Mouse (Mus musculus): ENCODE measurements at regions not wholly inside any gene's neighbourhood (a gene's known extent, or its start where the extent isn't known, plus 50 kb on each side); places are given as distances from the start of the nearest gene placed in this dataset.

DNA sequence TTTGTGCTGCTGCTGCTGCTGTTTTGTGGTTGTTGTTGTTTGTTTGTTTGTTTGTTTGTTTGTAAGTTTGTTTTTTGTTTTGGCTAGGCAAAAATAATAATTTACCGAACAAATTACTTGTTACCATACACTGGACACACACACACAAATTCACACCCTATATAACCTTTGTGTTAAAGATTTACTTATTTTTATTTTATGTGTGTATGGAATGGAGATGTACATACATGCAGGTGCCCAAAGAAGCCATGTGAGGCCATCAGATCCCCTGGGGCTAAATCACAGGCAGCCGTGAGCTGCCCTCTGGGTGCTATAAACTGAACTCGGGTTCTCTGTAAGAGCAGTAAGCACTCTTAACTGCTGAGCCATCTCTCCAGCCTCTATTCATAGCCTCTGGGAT, 56.0 kb downstream of the Pttg1 start:
- Histone ChIP-seq H3K4me3 (ENCODE audit: insufficient read depth, low read depth, low read length) (no peak overlapping the region), H3K4me1 (ENCODE audit: control insufficient read depth, insufficient read depth, insufficient read length, low read length) (no peaks in the 10 kb centered on the region), H3K27ac (replicated peaks; ENCODE audit: low read depth, low read length) (no peak overlapping the region)

DNA sequence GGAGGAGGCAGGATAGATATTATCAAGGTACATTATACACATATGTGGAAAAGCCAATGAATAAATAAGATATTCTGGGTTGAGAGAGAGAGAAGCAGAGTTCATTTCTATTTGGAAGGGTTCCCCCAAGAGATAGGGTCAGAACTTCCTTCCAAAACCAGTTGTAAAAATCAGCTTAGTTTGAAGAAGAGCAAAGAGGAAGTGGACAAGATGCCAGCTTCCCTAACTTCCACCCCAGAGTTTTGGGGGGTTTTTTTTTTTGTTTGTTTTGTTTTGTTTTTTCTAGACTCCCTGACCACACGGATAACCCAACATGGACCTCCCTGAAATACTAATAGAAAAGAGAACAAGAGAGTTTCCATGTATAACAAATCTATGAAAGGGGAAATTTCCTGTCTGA, 57.7 kb downstream of the Pttg1 start:
- Histone ChIP-seq H3K4me1 (ENCODE audit: control insufficient read depth, insufficient read depth, insufficient read length, low read length) (no peaks in the 10 kb centered on the region), H3K27ac (replicated peaks; ENCODE audit: low read depth, low read length) (no peak overlapping the region), H3K4me3 (ENCODE audit: insufficient read depth, low read depth, low read length) (no peak overlapping the region)

DNA sequence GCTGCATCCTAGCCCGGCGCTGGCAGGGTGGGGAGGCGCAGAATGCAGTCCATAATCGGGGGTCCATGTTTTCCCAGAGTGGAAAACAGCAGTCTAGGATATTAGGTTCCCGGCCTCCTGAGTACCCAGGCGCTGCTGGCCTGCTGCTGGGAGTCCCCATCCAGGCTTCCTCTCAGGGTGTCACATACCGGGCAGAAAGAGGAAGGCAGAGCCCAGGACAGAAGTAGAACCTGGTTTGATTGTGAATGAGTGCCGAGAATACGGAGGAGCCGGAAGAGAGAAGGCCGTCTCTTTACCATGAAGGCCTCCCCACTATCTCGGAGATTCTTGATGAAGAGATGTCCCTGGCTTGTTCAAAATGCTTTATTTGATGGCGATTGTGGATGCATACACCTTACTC, 64.2 kb downstream of the Pttg1 start:
- Histone ChIP-seq H3K27ac (replicated peaks; ENCODE audit: low read depth, low read length) (no peak overlapping the region), H3K4me1 (ENCODE audit: control insufficient read depth, insufficient read depth, insufficient read length, low read length) (no peaks in the 10 kb centered on the region), H3K4me3 (ENCODE audit: insufficient read depth, low read depth, low read length) (no peak overlapping the region)

DNA sequence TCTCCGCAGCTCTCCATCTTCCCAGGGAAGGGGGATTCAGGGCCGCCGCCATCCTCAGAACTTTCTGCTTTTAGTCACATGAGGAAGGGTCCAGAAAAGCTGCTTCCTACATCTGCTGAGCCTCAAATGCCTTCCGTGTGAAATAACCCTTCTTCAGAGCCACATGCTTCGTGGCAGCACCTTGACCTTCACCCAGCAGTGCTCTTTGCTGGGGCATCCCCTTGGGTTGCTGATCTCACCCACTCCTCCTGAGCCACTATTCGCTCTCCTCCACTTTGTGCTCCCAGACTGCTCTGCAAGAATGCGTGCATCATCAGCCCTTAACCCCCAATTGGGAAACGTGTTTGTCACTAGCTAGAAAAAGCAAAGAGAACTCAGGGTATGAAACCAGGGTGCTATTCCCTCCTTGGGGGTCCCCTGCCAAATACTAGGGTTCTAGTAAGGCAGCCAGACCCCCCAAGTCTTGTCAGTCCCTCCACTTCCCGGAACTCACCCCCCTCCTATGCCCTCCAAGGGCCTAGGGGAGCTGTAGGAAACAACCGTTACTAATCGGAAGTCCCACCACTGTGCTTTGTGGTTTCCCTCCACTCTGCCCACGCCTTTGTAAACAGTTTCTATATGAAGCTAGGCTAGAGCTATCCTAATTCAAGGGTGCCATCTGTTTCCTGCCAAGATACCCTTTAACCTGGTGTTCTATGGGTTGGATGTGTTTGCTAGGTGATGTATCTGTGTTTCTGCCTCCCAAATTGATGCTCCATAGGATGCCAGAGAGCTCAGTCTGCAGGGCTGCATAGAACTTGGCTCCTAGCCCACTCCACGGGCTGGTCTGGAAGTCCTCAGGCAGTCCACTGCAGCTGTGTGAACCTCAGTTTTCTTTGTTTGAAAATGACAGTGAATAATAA, 67.4 kb downstream of the Pttg1 start:
- Histone ChIP-seq H3K4me3 (ENCODE audit: insufficient read depth, low read depth, low read length) (no peak overlapping the region), H3K27ac (replicated peaks; ENCODE audit: low read depth, low read length) (no peak overlapping the region)

DNA sequence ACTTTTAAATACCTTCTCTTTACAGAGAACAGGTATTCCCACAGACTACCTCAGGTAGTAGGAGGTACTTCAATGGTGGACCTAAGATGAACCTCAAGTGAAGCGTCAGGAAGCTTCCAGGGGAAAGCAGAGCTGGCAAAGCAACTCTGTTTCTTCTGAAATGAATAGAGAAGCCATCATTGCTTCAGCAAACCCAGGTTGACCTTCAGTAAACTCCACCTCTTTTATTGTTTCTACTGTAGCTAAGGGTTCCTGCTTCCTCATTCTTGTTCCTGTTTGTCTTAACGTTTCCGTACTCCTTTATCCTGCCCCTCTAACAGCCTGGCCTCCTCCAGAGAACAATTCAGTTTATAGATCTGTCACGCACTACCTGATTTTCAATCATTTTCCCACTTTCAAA, 72.4 kb downstream of the Pttg1 start:
- Histone ChIP-seq H3K4me1 (ENCODE audit: control insufficient read depth, insufficient read depth, insufficient read length, low read length) (peaks cover 13% of the 10 kb centered on the region; the same call in 1 of the 2 replicates), H3K27ac (replicated peaks; ENCODE audit: low read depth, low read length) (peak overlapping the region; percentile 80), H3K4me3 (ENCODE audit: insufficient read depth, low read depth, low read length) (no peak overlapping the region)

More for the DNA sequence above, 67.4 kb downstream of the Pttg1 start:
- peaks cover under 1% of the 10 kb centered on the region; the same call in 1 of the 2 replicates for H3K4me1 ChIP-seq (ENCODE audit: control insufficient read depth, insufficient read depth, insufficient read length, low read length)

DNA sequence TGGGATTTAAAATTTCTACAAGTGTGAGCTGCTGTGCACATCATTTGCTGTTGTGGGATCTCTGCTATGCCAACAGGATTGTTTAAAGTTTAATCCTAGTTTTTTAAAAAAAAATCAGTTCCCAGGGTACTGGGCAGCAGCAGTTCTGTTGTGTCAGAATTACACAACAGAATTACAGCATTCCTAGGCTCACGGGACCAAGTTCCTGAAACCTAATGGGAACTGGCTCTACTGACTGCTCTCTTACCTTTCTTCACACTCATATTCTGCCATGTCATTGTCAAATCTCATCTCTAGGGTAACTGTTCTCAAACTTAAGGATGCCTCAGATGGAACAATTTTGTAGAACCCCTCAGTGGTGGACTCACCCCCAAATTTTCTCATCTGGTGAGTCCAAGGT, 73.0 kb downstream of the Pttg1 start:
- Histone ChIP-seq H3K27ac (replicated peaks; ENCODE audit: low read depth, low read length) (peak overlapping the region; percentile 80), H3K4me1 (ENCODE audit: control insufficient read depth, insufficient read depth, insufficient read length, low read length) (peaks cover 13% of the 10 kb centered on the region; the same call in 1 of the 2 replicates), H3K4me3 (ENCODE audit: insufficient read depth, low read depth, low read length) (no peak overlapping the region)

DNA sequence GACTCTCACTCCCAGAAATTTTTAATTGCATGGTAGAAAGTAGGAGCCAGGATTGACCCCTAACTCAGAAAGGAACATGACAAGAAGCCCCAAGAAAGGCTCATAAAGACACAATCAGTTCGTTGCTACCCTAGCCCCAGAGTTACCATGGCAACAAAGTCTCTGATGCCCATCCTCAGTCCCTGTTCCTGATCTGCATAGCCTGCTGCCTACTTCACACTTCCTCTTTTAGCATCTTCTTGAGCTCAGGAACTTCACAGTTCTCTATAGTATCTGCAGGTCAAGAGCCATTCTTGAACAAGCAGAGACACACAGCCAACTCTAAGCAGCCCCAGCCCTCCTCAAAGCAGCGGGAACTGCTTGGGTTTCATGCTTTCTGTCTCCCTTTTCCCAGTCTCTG, 74.2 kb downstream of the Pttg1 start:
- Histone ChIP-seq H3K4me3 (ENCODE audit: insufficient read depth, low read depth, low read length) (no peak overlapping the region), H3K27ac (replicated peaks; ENCODE audit: low read depth, low read length) (peak overlapping the region; percentile 80), H3K4me1 (ENCODE audit: control insufficient read depth, insufficient read depth, insufficient read length, low read length) (peaks cover 13% of the 10 kb centered on the region; the same call in 1 of the 2 replicates)

DNA sequence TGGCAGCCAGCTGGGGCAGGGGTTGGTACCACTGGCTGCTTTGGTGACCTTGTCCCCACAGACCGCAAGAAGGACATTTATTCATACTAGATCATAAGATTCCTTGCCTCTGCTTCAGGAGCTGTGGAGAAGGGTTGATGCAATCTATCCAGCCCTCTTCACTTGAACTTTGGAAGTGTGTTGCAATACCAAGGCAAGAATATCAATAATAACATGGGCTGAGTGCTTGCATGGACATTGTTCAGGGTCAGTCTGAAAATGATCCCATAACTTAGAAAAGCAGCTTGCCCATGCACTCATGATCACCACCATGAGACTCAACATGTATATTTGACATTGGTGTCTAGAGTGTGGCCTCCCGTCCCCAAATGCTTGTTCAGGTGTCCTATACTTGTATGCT, 74.7 kb downstream of the Pttg1 start:
- Histone ChIP-seq H3K4me3 (ENCODE audit: insufficient read depth, low read depth, low read length) (no peak overlapping the region), H3K27ac (replicated peaks; ENCODE audit: low read depth, low read length) (peak overlapping the region; percentile 80), H3K4me1 (ENCODE audit: control insufficient read depth, insufficient read depth, insufficient read length, low read length) (peaks cover 13% of the 10 kb centered on the region; the same call in 1 of the 2 replicates)

DNA sequence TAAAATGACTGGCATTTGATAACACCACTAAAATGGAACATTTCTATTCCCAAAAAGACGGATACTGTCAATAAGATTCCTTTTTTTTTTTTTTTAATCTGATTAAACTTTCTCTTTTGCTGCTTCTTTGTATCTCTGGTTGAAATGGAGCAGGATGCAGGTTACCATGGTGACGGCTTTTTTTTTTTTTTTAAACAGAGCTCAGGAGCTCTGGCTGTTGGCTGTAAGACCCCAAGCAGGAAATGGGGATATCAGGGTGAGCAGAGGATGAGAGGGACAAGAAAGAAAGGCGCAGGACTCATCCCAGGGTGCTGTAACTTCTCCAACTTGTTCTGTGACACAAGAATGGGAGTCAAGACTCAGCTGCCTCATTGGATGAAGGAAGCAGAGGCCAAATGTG, 75.8 kb downstream of the Pttg1 start:
- H3K4me3 ChIP-seq (ENCODE audit: insufficient read depth, low read depth, low read length): no peak overlapping the region
- no peak overlapping the region; the same call in 1 of the 2 replicates for H3K27ac ChIP-seq (replicated peaks; ENCODE audit: low read depth, low read length)

DNA sequence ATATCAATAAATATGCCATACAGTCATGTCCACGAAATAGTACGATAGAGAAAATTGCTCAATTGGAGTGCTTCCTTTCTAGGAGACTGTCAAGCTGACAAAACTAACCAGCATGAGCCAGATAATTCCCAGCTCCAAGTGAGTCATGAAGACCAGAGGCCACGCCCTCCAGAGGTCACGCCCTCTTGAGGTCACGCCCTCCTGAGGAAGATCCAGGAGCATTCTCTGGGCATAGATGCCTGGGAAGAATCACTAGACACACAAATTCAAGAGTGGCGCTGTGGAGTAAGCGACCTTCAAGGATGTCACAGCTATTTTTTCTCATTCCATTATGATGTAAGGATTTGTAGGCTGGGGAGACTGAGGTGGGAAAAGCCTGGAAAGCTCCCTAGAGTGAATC, 76.5 kb downstream of the Pttg1 start:
- Histone ChIP-seq H3K4me3 (ENCODE audit: insufficient read depth, low read depth, low read length) (no peak overlapping the region), H3K4me1 (ENCODE audit: control insufficient read depth, insufficient read depth, insufficient read length, low read length) (peaks cover 15% of the 10 kb centered on the region; the same call in 1 of the 2 replicates), H3K27ac (replicated peaks; ENCODE audit: low read depth, low read length) (0 out of 2 replicates have a peak overlapping the region, but pooled peaks have one; percentile 18)

More for the DNA sequence above, 75.8 kb downstream of the Pttg1 start:
- H3K4me1 ChIP-seq (ENCODE audit: control insufficient read depth, insufficient read depth, insufficient read length, low read length): peaks cover 13% of the 10 kb centered on the region; the same call in 1 of the 2 replicates

DNA sequence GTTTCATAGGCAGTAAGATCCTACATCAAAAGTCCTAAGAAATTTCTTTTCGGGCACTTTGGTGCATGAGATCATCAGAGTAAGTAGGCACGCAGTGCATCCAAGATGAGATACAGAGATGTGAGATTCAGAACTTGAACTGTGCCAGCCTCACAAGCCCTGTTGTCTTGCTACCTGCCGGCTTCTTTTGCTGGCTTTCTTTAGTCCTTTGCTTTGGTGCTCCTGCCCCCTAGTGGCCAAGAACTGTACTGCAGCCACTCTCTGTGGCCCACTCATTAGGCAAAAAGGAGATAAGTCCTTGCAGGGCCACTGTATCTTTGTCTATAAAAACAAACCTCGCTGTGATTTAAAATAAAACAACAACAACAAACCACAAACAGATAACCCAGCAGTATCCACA, 77.5 kb downstream of the Pttg1 start:
- H3K4me3 ChIP-seq (ENCODE audit: insufficient read depth, low read depth, low read length): no peak overlapping the region
- H3K27ac ChIP-seq (replicated peaks; ENCODE audit: low read depth, low read length): no peak overlapping the region
- H3K4me1 ChIP-seq (ENCODE audit: control insufficient read depth, insufficient read depth, insufficient read length, low read length): peaks cover 17% of the 10 kb centered on the region; the same call in 1 of the 2 replicates

DNA sequence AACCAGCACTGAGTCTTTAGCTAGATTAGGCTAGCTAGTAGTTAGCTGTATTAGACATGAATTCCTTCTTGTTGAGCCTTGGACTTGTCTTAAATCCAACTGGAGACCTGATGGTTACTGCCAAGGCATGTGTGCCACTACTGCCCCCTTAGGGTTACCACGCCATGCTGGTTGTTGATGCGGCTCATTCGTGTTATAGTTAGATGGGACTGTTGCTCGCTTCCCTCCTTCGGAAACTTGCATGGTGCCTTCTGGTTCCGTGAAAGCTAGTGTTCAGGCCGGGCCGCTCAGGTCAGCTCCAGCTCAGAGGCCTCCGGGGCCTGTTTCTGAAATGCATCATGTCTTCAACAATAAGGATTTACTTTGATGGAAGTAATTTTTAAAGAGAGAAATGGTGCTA, 79.6 kb downstream of the Pttg1 start:
- Histone ChIP-seq H3K27ac (replicated peaks; ENCODE audit: low read depth, low read length) (no peak overlapping the region), H3K4me3 (ENCODE audit: insufficient read depth, low read depth, low read length) (no peak overlapping the region), H3K4me1 (ENCODE audit: control insufficient read depth, insufficient read depth, insufficient read length, low read length) (peaks cover 6% of the 10 kb centered on the region; the same call in 1 of the 2 replicates)

DNA sequence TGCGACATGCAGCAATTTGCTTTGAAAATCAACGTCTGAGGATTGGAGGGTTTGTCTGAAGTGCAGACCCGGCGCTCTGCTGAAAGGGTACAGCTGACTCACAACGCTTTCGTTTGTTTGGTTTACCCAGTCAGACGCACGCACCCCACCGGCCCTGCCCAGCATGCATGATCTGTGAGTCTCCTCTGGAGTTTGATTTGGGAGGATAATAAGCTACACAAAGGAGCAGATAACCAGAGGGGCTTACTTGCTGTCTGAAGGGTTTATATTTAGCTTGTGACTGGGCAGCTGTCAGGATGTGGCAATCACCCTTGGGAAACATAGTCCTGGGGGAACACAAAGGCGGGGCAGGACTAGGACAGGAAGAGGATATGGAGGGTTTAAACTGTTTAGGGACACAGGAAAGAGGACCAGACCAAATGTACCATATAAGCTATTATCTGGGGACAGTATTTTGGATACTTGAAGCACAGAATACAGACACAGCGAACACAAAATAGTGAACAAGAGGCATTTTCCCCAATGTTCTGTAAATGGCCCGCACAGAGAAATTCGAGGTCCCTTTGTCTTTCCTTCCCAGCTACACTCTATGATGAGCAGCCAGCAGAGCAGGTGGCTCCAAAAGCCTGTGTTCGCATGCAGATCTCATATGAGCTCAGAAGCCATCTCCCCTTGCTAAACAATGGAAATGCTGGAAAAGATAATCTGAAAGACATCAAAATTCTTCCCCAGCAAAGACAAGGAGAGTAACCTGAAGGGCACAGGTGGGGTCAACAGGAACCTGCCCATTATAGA, 81.1 kb downstream of the Pttg1 start:
- Histone ChIP-seq H3K4me3 (ENCODE audit: insufficient read depth, low read depth, low read length) (no peak overlapping the region), H3K27ac (replicated peaks; ENCODE audit: low read depth, low read length) (peak overlapping the region; percentile 71)

DNA sequence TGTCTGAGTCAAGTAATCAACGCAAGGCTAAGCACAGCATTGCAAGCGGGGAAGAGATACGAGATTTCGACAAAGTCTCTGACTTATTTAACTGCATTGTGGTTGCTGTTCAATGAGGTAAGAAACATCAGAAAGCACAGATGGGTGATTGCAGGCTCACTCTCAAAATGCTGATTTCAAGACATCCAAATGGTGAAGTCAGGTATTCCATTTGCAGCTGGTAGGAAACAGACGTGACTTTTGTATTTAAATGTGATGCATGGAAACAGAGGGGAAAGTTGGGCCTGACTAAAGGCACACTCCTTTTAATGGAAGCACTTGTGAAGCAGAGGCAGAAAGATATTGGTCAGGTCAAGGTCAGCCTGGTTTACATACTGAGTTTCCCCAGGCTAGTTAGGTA, 82.5 kb downstream of the Pttg1 start:
- no peak overlapping the region for H3K4me3 ChIP-seq (ENCODE audit: insufficient read depth, low read depth, low read length)
- H3K4me1 ChIP-seq (ENCODE audit: control insufficient read depth, insufficient read depth, insufficient read length, low read length): peaks cover 5% of the 10 kb centered on the region; the same call in 1 of the 2 replicates

More for the DNA sequence above, 81.1 kb downstream of the Pttg1 start:
- H3K4me1 ChIP-seq (ENCODE audit: control insufficient read depth, insufficient read depth, insufficient read length, low read length): peaks cover 5% of the 10 kb centered on the region; the same call in 1 of the 2 replicates

DNA sequence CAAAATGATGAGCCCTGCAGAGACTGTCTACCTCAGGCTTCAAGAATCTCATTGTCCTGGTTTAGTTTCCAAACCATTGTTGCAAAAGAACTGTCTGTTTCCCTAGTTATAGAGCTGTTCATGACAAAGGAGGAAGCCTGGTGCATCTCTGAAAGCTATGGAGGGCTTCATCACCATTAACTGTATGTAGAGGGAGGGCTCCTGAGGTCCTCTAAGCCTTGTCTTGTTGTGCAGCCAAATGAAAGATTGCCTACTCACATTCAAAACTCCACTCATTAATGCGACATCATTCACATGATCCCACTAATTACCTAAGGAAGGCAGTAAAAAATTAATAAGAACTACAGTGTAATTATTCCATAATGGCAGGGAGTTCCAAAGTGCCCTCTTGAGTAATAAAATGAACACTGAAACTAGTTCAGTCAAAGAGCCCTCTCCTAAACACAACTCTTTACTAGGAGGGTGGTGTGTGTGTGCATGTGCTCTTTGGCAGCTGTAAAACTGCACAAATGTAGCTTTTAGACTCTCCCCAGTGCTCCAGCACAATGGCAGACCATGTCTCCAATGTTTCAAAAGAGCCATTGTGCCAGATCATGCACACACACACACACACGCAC, 87.6 kb downstream of the Pttg1 start:
- Histone ChIP-seq H3K4me1 (ENCODE audit: control insufficient read depth, insufficient read depth, insufficient read length, low read length) (no peaks in the 10 kb centered on the region), H3K4me3 (ENCODE audit: insufficient read depth, low read depth, low read length) (no peak overlapping the region)

More for the DNA sequence above, 82.5 kb downstream of the Pttg1 start:
- 0 out of 2 replicates have a peak overlapping the region, but pooled peaks have one; percentile 38 for H3K27ac ChIP-seq (replicated peaks; ENCODE audit: low read depth, low read length)

More for the DNA sequence above, 87.6 kb downstream of the Pttg1 start:
- no peak overlapping the region for H3K27ac ChIP-seq (replicated peaks; ENCODE audit: low read depth, low read length)

Measured in brown adipose tissue, adult 24 weeks (tissue).